In genomic region chr4:139168985-139169747, GRCm38 (mm10) we compare ENCODE assay signal across 9 mouse cellular contexts. TPM values are rescaled to one million over a fixed set of nuclear protein-coding genes. Genes with fewer than 3 reads are reported as not detected.
DNase-seq lines count a peak whose midpoint lies in the region; ATAC-seq and TF ChIP-seq lines count a peak whose summit lies in the region.
"Had no signal": no experiment of that assay in that cellular context is flagged by ENCODE, and none has a peak within 500 bp of the region (broad histone marks: within the 10 kb centered on the region; RNA-seq: fewer than 3 reads in every experiment).

No protein-coding gene starts in this region.

- no peak for DNase-seq in testis, postnatal 10 days (ENCODE audit: low spot score)
- DNase-seq in embryonic facial prominence, embryonic 11.5 days (ENCODE audit: low spot score) = peak; percentile 80
- peak; percentile 73 to 84 for DNase-seq in lung, postnatal 4 days
- DNase-seq in frontal cortex, adult 2 months (ENCODE audit: extremely low spot score in 1 of 2, low spot score in 1 of 2) = no peak
- no peak for DNase-seq in frontal cortex, postnatal 25 days (ENCODE audit: low spot score in 2 of 2)
- DNase-seq in kidney, postnatal 4 days = no peak

- no peak; the same call in 1 of the 2 replicates for TF ChIP-seq POLR2A in testis, adult 2 months (IDR thresholded peaks at IDR 0.05; ENCODE audit: control insufficient read depth, low read depth, low read length)

- H3K27ac ChIP-seq in testis, adult 2 months (ENCODE audit: control insufficient read depth, insufficient read depth, low read depth, low read length) = peak overlapping the region; percentile 55
- H3K27ac ChIP-seq in embryonic facial prominence, embryonic 11.5 days (replicated peaks; ENCODE audit: low read depth, low read length) = no peak overlapping the region
- H3K27ac ChIP-seq: neural tube, embryonic 12.5 days had no signal

- WGBS in embryonic facial prominence, embryonic 11.5 days = 67% methylated on average over 15 of the region's 15 CpGs

- ATAC-seq in embryonic facial prominence, embryonic 11.5 days (replicated peaks; ENCODE audit: insufficient number of reproducible peaks, low FRiP score, low TSS enrichment, low read depth) = no peak

- TF ChIP-seq CTCF in testis, adult 2 months (IDR thresholded peaks at IDR 0.05; ENCODE audit: control insufficient read depth, insufficient read depth, insufficient replicate concordance, low read depth, low read length) = no peak

- H3K4me2 ChIP-seq in embryonic facial prominence, embryonic 11.5 days (ENCODE audit: low read depth, low read length) = no peak overlapping the region
- H3K4me2 ChIP-seq: neural tube, embryonic 12.5 days had no signal

- no peaks in the 10 kb centered on the region for H3K36me3 ChIP-seq in testis, adult 2 months (ENCODE audit: control insufficient read depth, insufficient read depth, low read length)
- no peaks in the 10 kb centered on the region for H3K36me3 ChIP-seq in embryonic facial prominence, embryonic 11.5 days (replicated peaks; ENCODE audit: control insufficient read depth, insufficient read depth, low read depth, low read length)
- H3K36me3 ChIP-seq: neural tube, embryonic 12.5 days had no signal

- H3K4me3 ChIP-seq in testis, adult 2 months (ENCODE audit: control insufficient read depth, low read depth, low read length) = peak overlapping the region; percentile 23
- no peak overlapping the region for H3K4me3 ChIP-seq in embryonic facial prominence, embryonic 11.5 days (ENCODE audit: low read depth, low read length)
- H3K4me3 ChIP-seq: erythroblast, embryonic 14.5 days; neural tube, embryonic 12.5 days had no signal

- H3K27me3 ChIP-seq in testis, adult 2 months (ENCODE audit: control insufficient read depth, insufficient read depth, low read length) = no peaks in the 10 kb centered on the region
- no peaks in the 10 kb centered on the region for H3K27me3 ChIP-seq in embryonic facial prominence, embryonic 11.5 days (ENCODE audit: control insufficient read depth, insufficient read depth, low read length)
- H3K27me3 ChIP-seq: neural tube, embryonic 12.5 days had no signal

- H3K9ac ChIP-seq in embryonic facial prominence, embryonic 11.5 days (replicated peaks; ENCODE audit: low read length) = no peak overlapping the region
- H3K9ac ChIP-seq: neural tube, embryonic 12.5 days had no signal

- peaks cover 2% of the 10 kb centered on the region for H3K4me1 ChIP-seq in testis, adult 2 months (ENCODE audit: control insufficient read depth, insufficient read depth, low read length)
- H3K4me1 ChIP-seq in embryonic facial prominence, embryonic 11.5 days (ENCODE audit: control insufficient read depth, insufficient read depth, low read length) = no peaks in the 10 kb centered on the region
- H3K4me1 ChIP-seq: neural tube, embryonic 12.5 days had no signal

- H3K9me3 ChIP-seq in embryonic facial prominence, embryonic 11.5 days (replicated peaks; ENCODE audit: control insufficient read depth, low read length) = no peaks in the 10 kb centered on the region
- H3K9me3 ChIP-seq: neural tube, embryonic 12.5 days had no signal

RNA-seq across cellular contexts. Expression of gene Capzb, which starts 23.5 kb away (rescaled TPM):
- 286 and 311 TPM in 2 replicates for polyA plus RNA-seq in testis, adult 2 months (2012; rRNA removed)
- 314 and 316 TPM in 2 replicates for polyA plus RNA-seq in embryonic facial prominence, embryonic 11.5 days (2014; fragmentation: Nextera tagmentation; extraction: Ambion mirVana)
- polyA plus RNA-seq in frontal cortex, adult 2 months (2012; rRNA removed) = 222 and 227 TPM in 2 replicates

RNA-seq across cellular contexts. Expression of gene Minos1, which starts 38.3 kb away (rescaled TPM):
- polyA plus RNA-seq in testis, adult 2 months (2012; rRNA removed) = 145 and 152 TPM in 2 replicates
- polyA plus RNA-seq in embryonic facial prominence, embryonic 11.5 days (2014; fragmentation: Nextera tagmentation; extraction: Ambion mirVana) = 492 and 522 TPM in 2 replicates
- 162 and 170 TPM in 2 replicates for polyA plus RNA-seq in frontal cortex, adult 2 months (2012; rRNA removed)

Comparison
In these comparisons a context has a peak if more than half of its experiments do, and no peak if none do; other contexts are left out.
1. DNase-seq: peak in embryonic facial prominence, embryonic 11.5 days (single experiment) and lung, postnatal 4 days (2 of 2); none in testis, postnatal 10 days (single experiment), frontal cortex, adult 2 months (0 of 2), frontal cortex, postnatal 25 days (0 of 2) and kidney, postnatal 4 days (0 of 2).